11 mouse cellular contexts compared by ENCODE assay signal in genomic region chr9:47615049-47615448, GRCm38 (mm10).
DNase-seq lines count a peak whose midpoint lies in the region.
"Had no signal": no experiment of that assay in that cellular context is flagged by ENCODE, and none has a peak within 500 bp of the region (broad histone marks: within the 10 kb centered on the region; RNA-seq: fewer than 3 reads in every experiment).

No protein-coding gene starts in this region.

- DNase-seq in adrenal gland, postnatal 10 days = peak; percentile 42
- no peak for DNase-seq in adrenal gland, postnatal 25 days
- DNase-seq in kidney, postnatal 10 days = peak; percentile 28
- DNase-seq in kidney, adult 18-20 months = no peak
- DNase-seq in MN1 (ENCODE audit: low spot score) = peak; percentile 73
- DNase-seq in cerebellum, postnatal 14 days = peak; percentile 79 to 84
- DNase-seq in spleen, adult 12 weeks (ENCODE audit: low spot score) = no peak
- no peak for DNase-seq in layer of hippocampus, adult 9-11 months
- DNase-seq: adrenal gland, postnatal 36 days; kidney, adult 9 months; thymus, adult 18-20 months had no signal

Comparison
In these comparisons a context has a peak if more than half of its experiments do, and no peak if none do; other contexts are left out.
1. DNase-seq: peak in adrenal gland, postnatal 10 days (single experiment), kidney, postnatal 10 days (single experiment), MN1 (single experiment) and cerebellum, postnatal 14 days (2 of 2); none in adrenal gland, postnatal 25 days (single experiment), kidney, adult 18-20 months (single experiment), spleen, adult 12 weeks (single experiment) and layer of hippocampus, adult 9-11 months (single experiment).